Mouse (Mus musculus) cortical plate, adult 2 months (tissue): ENCODE data around the gene Gm5935.
"Not testable (repeated sequence)": the region's sequence is repeated elsewhere in the genome, so short reads cannot be mapped to it uniquely, and the experiment has no call there.

ENCODE experiments used
- CTCF ChIP-seq: fragments of 200-500 bp; IDR thresholded peaks from 2 replicates; pipeline ENCODE4 v1.5.1; 2011; ENCODE audit warnings: mild to moderate bottlenecking, control low read depth, low read length; ENCODE audit not compliant: insufficient read depth; ENCODE audit errors: extremely low read depth
- POLR2A ChIP-seq: fragments of 200-500 bp; IDR thresholded peaks from 2 replicates; pipeline ENCODE4 v1.6.1; 2011; ENCODE audit warnings: mild to moderate bottlenecking, low read length, control low read depth; ENCODE audit not compliant: insufficient read depth; ENCODE audit errors: extremely low read depth

- not testable (repeated sequence) for TF ChIP-seq POLR2A, CTCF
These were observed at the start of gene Gm5935 for GRCm38 (mm10) chrX:24775064-24775463.
